Mouse (Mus musculus): ENCODE data around the gene Olfr761. TPM values are rescaled to one million over a fixed set of nuclear protein-coding genes. Genes with fewer than 3 reads are reported as not detected.
"Not testable (repeated sequence)": the region's sequence is repeated elsewhere in the genome, so short reads cannot be mapped to it uniquely, and the experiment has no call there.

The Olfr761 gene
- not detected in 2 replicates for total RNA-seq (2017)

DNA sequence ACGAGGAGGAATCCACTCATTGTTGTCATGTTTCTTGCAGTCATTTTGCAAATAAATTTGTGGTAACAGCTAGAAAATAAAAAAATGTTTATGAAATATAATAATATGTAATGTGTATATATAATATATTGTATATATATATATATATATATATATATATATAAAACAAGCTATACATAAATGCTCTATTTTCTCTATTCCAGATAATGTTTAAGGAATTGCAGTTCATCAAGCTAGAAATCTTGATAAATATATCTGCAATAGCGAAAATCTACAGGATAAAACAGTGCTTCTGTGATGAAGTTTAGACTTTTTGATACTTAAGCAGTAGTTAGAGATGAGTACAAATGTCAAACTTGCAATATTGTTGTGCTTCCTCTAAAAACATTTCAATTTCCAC lies at the start of gene Olfr761:
Gene Olfr761, minus strand, starts transcription at position 101 of the 400 bp plus-strand sequence.
- ATAC-seq (replicated peaks; ENCODE audit: low read depth, poor library complexity, severe bottlenecking) = no peak

DNA sequence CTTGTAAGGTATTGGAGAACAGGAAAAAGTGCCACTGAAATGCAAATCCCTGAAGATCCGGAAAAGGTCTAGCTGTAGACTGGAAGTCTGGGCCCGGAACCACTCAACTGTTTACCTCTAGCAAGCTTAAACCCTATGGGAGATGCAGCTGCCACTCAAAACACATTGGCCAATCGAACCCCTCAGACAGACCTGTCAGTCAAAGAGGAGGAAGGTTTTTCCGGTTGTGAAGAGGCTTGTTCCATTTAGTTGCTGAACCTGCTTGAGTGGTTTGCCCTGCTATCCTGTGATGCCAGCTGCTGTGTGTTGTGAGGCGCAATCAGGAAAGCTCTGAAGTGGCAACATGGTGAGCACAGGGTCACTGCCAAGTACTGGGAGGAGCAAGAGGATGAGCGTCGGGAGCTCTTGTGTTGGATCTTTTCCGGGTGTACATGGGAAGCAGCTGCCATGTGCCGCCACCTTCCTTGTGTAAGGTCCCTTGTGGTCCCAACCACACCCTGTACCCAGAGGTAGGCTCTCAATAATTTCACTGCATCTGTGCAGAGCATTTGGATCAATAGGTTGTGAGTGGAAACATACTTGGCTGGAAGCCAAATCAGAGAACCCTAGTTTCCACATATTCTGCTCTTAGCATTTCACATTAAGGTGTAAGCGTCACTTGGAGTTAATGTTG lies 42.9 kb upstream of the Olfr761 start:
- ATAC-seq (replicated peaks; ENCODE audit: low read depth, poor library complexity, severe bottlenecking) = no peak

DNA sequence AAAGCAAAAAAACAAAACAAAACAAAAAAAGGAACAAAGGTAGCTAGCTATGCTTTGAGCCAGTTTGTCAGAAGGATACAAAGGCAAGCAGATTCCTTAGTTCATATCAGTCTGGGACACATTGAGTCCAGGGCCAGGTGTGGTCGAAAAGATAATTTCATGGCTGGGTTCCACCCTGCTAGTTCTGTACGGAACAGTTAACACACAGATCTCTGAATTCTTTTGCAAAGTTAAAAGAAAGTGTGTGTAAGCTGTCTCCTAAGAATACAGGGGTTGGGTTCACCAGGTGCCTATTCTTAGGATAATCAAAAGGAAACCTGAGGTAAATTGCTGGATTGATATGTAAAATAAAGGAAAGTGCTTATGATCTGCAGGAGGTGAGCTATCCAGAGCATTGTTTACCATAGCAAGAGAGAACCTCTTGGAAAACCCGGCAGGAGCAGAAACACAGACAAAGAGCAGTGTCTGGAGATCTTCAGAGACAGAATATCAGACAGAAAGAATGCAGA lies 37.6 kb upstream of the Olfr761 start:
- ATAC-seq (replicated peaks; ENCODE audit: low read depth, poor library complexity, severe bottlenecking) = no peak

DNA sequence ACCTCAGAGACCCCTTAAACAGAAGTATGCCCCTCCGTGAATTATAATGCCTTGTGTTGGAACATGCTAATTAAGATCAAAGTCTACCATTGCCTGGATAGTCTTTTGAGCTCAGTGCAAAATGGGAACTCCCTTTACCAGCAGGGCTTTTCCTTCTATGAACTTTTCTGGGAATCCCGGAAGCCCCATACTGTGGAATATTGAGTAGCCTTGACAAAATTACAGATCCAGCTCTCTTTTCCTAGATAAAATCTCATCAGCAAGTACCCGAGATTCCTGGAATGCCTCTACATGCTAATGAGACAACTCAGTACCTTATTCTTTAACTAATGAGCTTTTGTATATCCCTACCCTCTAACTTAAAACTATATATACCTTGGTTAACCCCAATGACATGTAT lies 20.7 kb upstream of the Olfr761 start:
- ATAC-seq (replicated peaks; ENCODE audit: low read depth, poor library complexity, severe bottlenecking) = no peak

- ATAC-seq (replicated peaks; ENCODE audit: low read depth, poor library complexity, severe bottlenecking) = no peak
These were observed 32.6 kb downstream of the Olfr761 start, which contains the start of gene Olfr128 for GRCm38 (mm10) chr17:37920248-37920647. Olfr128 (plus strand) TSS chr17:37920548.

- not testable (repeated sequence) for ATAC-seq (replicated peaks; ENCODE audit: low read depth, poor library complexity, severe bottlenecking)
These were observed 46.1 kb downstream of the Olfr761 start for GRCm38 (mm10) chr17:37906821-37907220.

Other genes with a start within 250 kb of the Olfr761 start
- not detected in 2 replicates for gene Olfr120, start 231.3 kb downstream of the Olfr761 start, total RNA-seq (2017)
- gene Olfr121, start 204.2 kb downstream of the Olfr761 start, total RNA-seq (2017) = not detected in 2 replicates
- gene Olfr122, start 184.5 kb downstream of the Olfr761 start, total RNA-seq (2017) = not detected in 2 replicates
- gene Olfr123, start 159.6 kb downstream of the Olfr761 start, total RNA-seq (2017) = not detected in 2 replicates
- gene Olfr124, start 153.2 kb downstream of the Olfr761 start, total RNA-seq (2017) = not detected in 2 replicates
- gene Olfr125, start 120.1 kb downstream of the Olfr761 start, total RNA-seq (2017) = not detected in 2 replicates
- not detected in 2 replicates for gene Olfr126, start 105.6 kb downstream of the Olfr761 start, total RNA-seq (2017)
- gene Olfr127, start 52.6 kb downstream of the Olfr761 start, total RNA-seq (2017) = not detected in 2 replicates
- gene Olfr128, start 32.5 kb downstream of the Olfr761 start, total RNA-seq (2017) = not detected in 2 replicates
- not detected in 2 replicates for gene Olfr129, start 107.0 kb upstream of the Olfr761 start, total RNA-seq (2017)
- not detected in 2 replicates for gene Olfr130, start 110.8 kb upstream of the Olfr761 start, total RNA-seq (2017)
- not detected in 2 replicates for gene Olfr131, start 135.6 kb upstream of the Olfr761 start, total RNA-seq (2017)
- gene Olfr132, start 181.4 kb upstream of the Olfr761 start, total RNA-seq (2017) = not detected in 2 replicates
- gene Olfr133, start 192.2 kb upstream of the Olfr761 start, total RNA-seq (2017) = not detected in 2 replicates
- gene Olfr134, start 218.3 kb upstream of the Olfr761 start, total RNA-seq (2017) = not detected in 2 replicates